Mouse (Mus musculus) retina, postnatal 1 day (tissue): ENCODE measurements at regions not wholly inside any gene's neighbourhood (a gene's known extent, or its start where the extent isn't known, plus 50 kb on each side); places are given as distances from the start of the nearest gene placed in this dataset.

Source experiments
- DNase-seq: peaks from one replicate; pipeline ENCODE4 v3.0.0-alpha.2; 2012

DNA sequence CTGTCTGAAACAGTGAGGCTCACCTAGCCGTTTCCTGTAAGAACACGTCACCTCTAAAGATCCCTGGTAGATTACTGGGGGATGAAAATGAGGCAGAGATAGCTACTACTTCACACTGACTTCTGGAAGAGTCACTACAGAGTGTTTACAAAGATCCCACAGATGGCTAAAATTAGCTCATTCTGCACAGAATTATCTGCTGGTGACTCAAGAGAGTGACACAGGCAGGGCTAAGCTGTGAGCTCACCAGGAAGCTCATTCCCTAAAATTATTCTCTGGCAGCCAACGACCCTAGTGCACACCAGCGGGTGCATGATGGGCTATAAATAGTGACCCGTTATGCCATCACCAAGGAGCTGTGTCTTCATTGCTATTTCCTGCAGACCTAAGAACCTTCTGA lies 53.2 kb upstream of the Ddah1 start:
- DNase-seq, result no peak

DNA sequence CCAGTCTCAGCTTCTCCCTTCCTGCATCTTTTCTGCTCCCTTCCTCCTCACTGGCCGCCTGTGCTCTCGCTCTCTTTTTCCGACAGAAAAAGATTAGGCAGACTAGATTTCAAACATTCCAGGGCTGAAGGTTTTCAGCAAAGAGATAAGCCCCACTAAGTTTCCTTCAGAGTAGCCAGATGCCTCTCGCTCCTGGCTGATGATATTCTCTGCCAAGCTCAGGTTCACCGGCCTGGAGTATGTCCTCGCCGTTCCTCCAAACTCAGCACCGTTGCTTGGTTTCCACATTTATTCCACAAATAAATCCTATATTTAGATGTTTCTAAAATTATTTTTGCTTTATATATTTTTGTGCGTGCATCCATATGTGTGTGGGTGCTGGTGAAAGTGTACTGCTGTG lies 54.3 kb upstream of the Ccn1 start:
- DNase-seq, result no peak

DNA sequence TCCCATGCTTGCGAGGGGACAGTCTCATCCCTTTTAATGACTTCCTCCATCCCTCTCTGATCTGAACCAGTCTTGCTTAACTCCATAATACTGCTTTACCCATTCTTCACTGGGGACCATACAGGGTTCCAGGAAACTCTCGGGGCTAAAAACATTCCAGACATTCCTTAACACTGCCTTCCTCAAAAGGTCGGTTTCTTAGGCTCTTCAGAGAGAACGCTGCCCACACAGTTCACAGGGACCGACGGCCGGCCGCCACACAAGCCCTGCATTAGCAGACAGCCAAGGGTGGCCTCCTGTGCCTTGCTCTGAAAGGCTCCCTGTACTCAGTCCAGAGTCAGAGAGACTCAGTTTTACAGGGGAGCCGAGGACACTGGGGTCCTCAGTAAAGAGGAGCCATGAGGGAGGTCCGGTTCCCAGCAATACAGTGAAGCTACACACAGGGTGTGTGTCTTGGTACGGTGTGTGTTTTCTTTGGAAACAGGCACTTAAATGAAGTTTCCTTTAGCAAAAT lies 53.7 kb upstream of the Ccn1 start:
- peak; percentile 11 for DNase-seq

DNA sequence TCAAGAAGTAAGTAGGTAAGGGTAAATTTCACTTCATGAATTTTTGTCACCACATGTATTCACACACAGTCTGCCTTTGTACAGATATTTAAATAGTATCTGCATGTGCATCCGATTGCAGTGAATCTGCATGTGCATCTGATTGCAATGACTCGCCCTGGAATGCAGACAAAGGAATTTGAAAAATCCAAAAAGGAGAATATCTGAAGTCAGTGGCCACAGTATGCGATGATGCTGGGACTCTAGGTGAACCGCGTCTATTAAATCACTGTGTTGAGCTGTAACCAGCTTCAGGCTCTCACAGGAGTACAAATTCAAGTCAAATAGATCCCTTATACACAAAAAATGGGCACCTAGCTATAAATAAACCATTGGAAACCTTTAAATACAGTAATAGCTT lies 53.0 kb upstream of the Ccn1 start:
- no peak for DNase-seq

DNA sequence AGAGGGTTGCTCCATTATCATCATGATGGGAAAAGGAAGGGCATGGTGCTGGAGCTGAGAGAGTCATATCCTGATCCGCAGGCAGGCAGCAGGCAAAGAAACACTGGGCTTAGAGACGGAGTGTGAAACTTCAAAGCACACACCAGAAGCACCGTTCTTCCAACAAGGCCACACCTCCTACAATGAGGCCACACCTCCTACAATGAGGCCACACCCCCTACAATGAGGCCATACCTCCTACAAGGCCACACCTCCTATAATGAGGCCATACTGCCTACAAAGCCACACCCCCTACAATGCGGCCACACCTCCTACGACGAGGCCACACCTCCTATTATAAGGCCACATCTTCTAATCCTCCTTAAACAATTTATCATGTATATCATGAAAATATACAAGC lies 52.2 kb upstream of the Ccn1 start:
- no peak for DNase-seq
